Mouse (Mus musculus) embryonic facial prominence, embryonic 10.5 days (tissue): ENCODE measurements around the gene Xbp1. TPM values are rescaled to one million over a fixed set of nuclear protein-coding genes. Genes with fewer than 3 reads are reported as not detected.
A peak's percentile ranks its signal among the peaks of the same experiment; 100 is the strongest.
"Not testable (repeated sequence)": the region's sequence is repeated elsewhere in the genome, so short reads cannot be mapped to it uniquely, and the experiment has no call there.

ENCODE experiments used
- DNase-seq: peaks from one replicate; pipeline ENCODE4 v3.0.0-alpha.2; 2017; ENCODE audit warnings: low spot score
- H3K27ac ChIP-seq: fragments of 300-500 bp; sonication (generic); replicated peaks from 2 replicates; pipeline ENCODE4 v1.5.1; 2016; ENCODE audit warnings: mild to moderate bottlenecking
- H3K27me3 ChIP-seq: fragments of 300-500 bp; sonication (generic); replicated peaks from 2 replicates; pipeline ENCODE4 v1.6.1; 2016; ENCODE audit warnings: low read depth, mild to moderate bottlenecking; ENCODE audit not compliant: poor library complexity, severe bottlenecking
- H3K36me3 ChIP-seq: fragments of 300-500 bp; sonication (generic); replicated peaks from 2 replicates; pipeline ENCODE4 v1.6.1; 2016; ENCODE audit warnings: mild to moderate bottlenecking, moderate library complexity
- H3K4me1 ChIP-seq: fragments of 300-500 bp; sonication (generic); 2 replicates; pipeline ENCODE4 v1.6.1; 2016
- H3K4me3 ChIP-seq: fragments of 300-500 bp; sonication (generic); 2 replicates; pipeline ENCODE4 v1.5.1; 2016; ENCODE audit warnings: mild to moderate bottlenecking, moderate library complexity
- H3K9me3 ChIP-seq: fragments of 300-500 bp; sonication (generic); 2 replicates; pipeline ENCODE4 v1.6.1; 2016; ENCODE audit warnings: mild to moderate bottlenecking
- WGBS: fragments of 180-500 bp; shearing (Covaris S2); methylation state at CpG from one replicate; pipeline ENCODE4 v1.1.7; 2016; 5-methylcytosine and 5-hydroxymethylcytosine counted together
- polyA plus RNA-seq: library from polyadenylated mRNA; unstranded; fragments of >200 nt; fragmentation: Nextera tagmentation; extraction: Ambion mirVana; gene quantifications from 2 replicates; pipeline ENCODE4 v1.2.1, GENCODE M21; 2016

The Xbp1 gene
- polyA plus RNA-seq, 1 experiment from 2014 or later: 119 TPM

GRCm38 (mm10) chr11:5522798-5523415, 2.4 kb downstream of the Xbp1 start:
- no peak for DNase-seq
- Histone ChIP-seq H3K36me3 (peaks cover 57% of the 10 kb centered on the region), H3K4me1 (peaks cover 32% of the 10 kb centered on the region), H3K27me3 (no peaks in the 10 kb centered on the region), H3K27ac (no peak overlapping the region), H3K4me3 (peak overlapping the region; percentile 94; the same call in 1 of the 2 replicates), H3K9me3 (no peaks in the 10 kb centered on the region)
- WGBS: 91% methylated on average over 11 of the region's 11 CpGs

GRCm38 (mm10) chr11:5525418-5525817, 5.0 kb downstream of the Xbp1 start:
- Histone ChIP-seq H3K9me3 (no peaks in the 10 kb centered on the region), H3K4me1 (peaks cover 23% of the 10 kb centered on the region), H3K36me3 (peaks cover 82% of the 10 kb centered on the region), H3K27me3 (no peaks in the 10 kb centered on the region), H3K4me3 (no peak overlapping the region), H3K27ac (no peak overlapping the region)
- 85% methylated on average over 4 of the region's 4 CpGs for WGBS
- no peak for DNase-seq

- peaks cover 23% of the 10 kb centered on the region for H3K4me1 ChIP-seq
- 91% methylated on average over 7 of the region's 7 CpGs for WGBS
- no peak for DNase-seq
- no peaks in the 10 kb centered on the region for H3K27me3 ChIP-seq
- H3K27ac ChIP-seq: no peak overlapping the region
- H3K36me3 ChIP-seq: peaks cover 96% of the 10 kb centered on the region
- H3K9me3 ChIP-seq: no peaks in the 10 kb centered on the region
- no peak overlapping the region for H3K4me3 ChIP-seq
These were observed 6.3 kb downstream of the Xbp1 start for GRCm38 (mm10) chr11:5526573-5527439.

- Histone ChIP-seq H3K4me1 (peaks cover 11% of the 10 kb centered on the region), H3K27ac (no peak overlapping the region), H3K27me3 (no peaks in the 10 kb centered on the region), H3K9me3 (no peaks in the 10 kb centered on the region), H3K36me3 (peaks cover 100% of the 10 kb centered on the region), H3K4me3 (no peak overlapping the region)
- 87% methylated on average over 5 of the region's 5 CpGs for WGBS
- DNase-seq: no peak
These were observed 7.5 kb downstream of the Xbp1 start for GRCm38 (mm10) chr11:5527865-5528523.

- no peaks in the 10 kb centered on the region for H3K27me3 ChIP-seq
- 90% methylated on average over 5 of the region's 5 CpGs for WGBS
- no peaks in the 10 kb centered on the region for H3K9me3 ChIP-seq
- H3K4me3 ChIP-seq: no peak overlapping the region
- H3K4me1 ChIP-seq: 0 out of 2 replicates have a peak, but pooled peaks cover 5% of the 10 kb centered on the region
- no peak overlapping the region for H3K27ac ChIP-seq
- H3K36me3 ChIP-seq: peaks cover 100% of the 10 kb centered on the region
- no peak for DNase-seq
These were observed 8.4 kb downstream of the Xbp1 start for GRCm38 (mm10) chr11:5528841-5529240.

GRCm38 (mm10) chr11:5530172-5530571, 9.7 kb downstream of the Xbp1 start:
- no peaks in the 10 kb centered on the region for H3K4me1 ChIP-seq
- H3K27ac ChIP-seq: no peak overlapping the region
- no peak for DNase-seq
- no peak overlapping the region for H3K4me3 ChIP-seq
- no peaks in the 10 kb centered on the region for H3K9me3 ChIP-seq
- peaks cover 100% of the 10 kb centered on the region for H3K36me3 ChIP-seq
- no peaks in the 10 kb centered on the region for H3K27me3 ChIP-seq
- 90% methylated on average over 5 of the region's 5 CpGs for WGBS

- Histone ChIP-seq H3K9me3 (no peaks in the 10 kb centered on the region), H3K27me3 (no peaks in the 10 kb centered on the region), H3K4me1 (no peaks in the 10 kb centered on the region), H3K27ac (no peak overlapping the region), H3K36me3 (peaks cover 98% of the 10 kb centered on the region), H3K4me3 (no peak overlapping the region)
- 81% methylated on average over 6 of the region's 6 CpGs for WGBS
- no peak for DNase-seq
These were observed 10.3 kb downstream of the Xbp1 start for GRCm38 (mm10) chr11:5530717-5531116.

GRCm38 (mm10) chr11:5533108-5533507, 12.6 kb downstream of the Xbp1 start:
- Histone ChIP-seq H3K9me3 (no peaks in the 10 kb centered on the region), H3K4me3 (no peak overlapping the region), H3K27me3 (no peaks in the 10 kb centered on the region), H3K36me3 (peaks cover 94% of the 10 kb centered on the region), H3K27ac (no peak overlapping the region), H3K4me1 (peaks cover 2% of the 10 kb centered on the region)
- DNase-seq: no peak
- WGBS: 81% methylated on average over 5 of the region's 5 CpGs

GRCm38 (mm10) chr11:5537454-5537853, 17.0 kb downstream of the Xbp1 start:
- Histone ChIP-seq H3K4me1 (peaks cover 25% of the 10 kb centered on the region), H3K36me3 (peaks cover 72% of the 10 kb centered on the region)
- not testable (repeated sequence) for H3K27me3 ChIP-seq, H3K9me3 ChIP-seq, H3K27ac ChIP-seq, H3K4me3 ChIP-seq, DNase-seq
- WGBS: 95% methylated on average over 4 of the region's 4 CpGs

- peaks cover 25% of the 10 kb centered on the region for H3K4me1 ChIP-seq
- WGBS: 49% methylated on average over 4 of the region's 4 CpGs
- H3K4me3 ChIP-seq: peak overlapping the region; percentile 81
- no peak overlapping the region for H3K27ac ChIP-seq
- no peaks in the 10 kb centered on the region for H3K9me3 ChIP-seq
- H3K27me3 ChIP-seq: no peaks in the 10 kb centered on the region
- peaks cover 43% of the 10 kb centered on the region for H3K36me3 ChIP-seq
- no peak for DNase-seq
These were observed 19.9 kb downstream of the Xbp1 start for GRCm38 (mm10) chr11:5540331-5540730.

- peak overlapping the region; percentile 95 for H3K27ac ChIP-seq
- peak overlapping the region; percentile 81 for H3K4me3 ChIP-seq
- H3K36me3 ChIP-seq: peaks cover 35% of the 10 kb centered on the region
- 4% methylated on average over 28 of the region's 28 CpGs for WGBS
- H3K4me1 ChIP-seq: peaks cover 25% of the 10 kb centered on the region
- no peaks in the 10 kb centered on the region for H3K27me3 ChIP-seq
- H3K9me3 ChIP-seq: no peaks in the 10 kb centered on the region
- DNase-seq: no peak
These were observed 20.9 kb downstream of the Xbp1 start for GRCm38 (mm10) chr11:5541230-5541798.

- Histone ChIP-seq H3K36me3 (peaks cover 29% of the 10 kb centered on the region), H3K27me3 (no peaks in the 10 kb centered on the region), H3K27ac (peak within 1 kb of the TSS; percentile 95), H3K4me3 (peak within 1 kb of the TSS; percentile 81), H3K9me3 (no peaks in the 10 kb centered on the region), H3K4me1 (peaks cover 25% of the 10 kb centered on the region)
- under 1% methylated on average over 65 of the region's 65 CpGs for WGBS
- peak; percentile 92 for DNase-seq
These were observed 21.5 kb downstream of the Xbp1 start, which contains the start of gene Ccdc117 for GRCm38 (mm10) chr11:5541799-5542481. Ccdc117 (minus strand) TSS chr11:5542187.
